Mouse (Mus musculus): ENCODE results near the gene Hoxa4.
A peak's percentile ranks its signal among the peaks of the same experiment; 100 is the strongest.

Gene Hoxa4

DNA sequence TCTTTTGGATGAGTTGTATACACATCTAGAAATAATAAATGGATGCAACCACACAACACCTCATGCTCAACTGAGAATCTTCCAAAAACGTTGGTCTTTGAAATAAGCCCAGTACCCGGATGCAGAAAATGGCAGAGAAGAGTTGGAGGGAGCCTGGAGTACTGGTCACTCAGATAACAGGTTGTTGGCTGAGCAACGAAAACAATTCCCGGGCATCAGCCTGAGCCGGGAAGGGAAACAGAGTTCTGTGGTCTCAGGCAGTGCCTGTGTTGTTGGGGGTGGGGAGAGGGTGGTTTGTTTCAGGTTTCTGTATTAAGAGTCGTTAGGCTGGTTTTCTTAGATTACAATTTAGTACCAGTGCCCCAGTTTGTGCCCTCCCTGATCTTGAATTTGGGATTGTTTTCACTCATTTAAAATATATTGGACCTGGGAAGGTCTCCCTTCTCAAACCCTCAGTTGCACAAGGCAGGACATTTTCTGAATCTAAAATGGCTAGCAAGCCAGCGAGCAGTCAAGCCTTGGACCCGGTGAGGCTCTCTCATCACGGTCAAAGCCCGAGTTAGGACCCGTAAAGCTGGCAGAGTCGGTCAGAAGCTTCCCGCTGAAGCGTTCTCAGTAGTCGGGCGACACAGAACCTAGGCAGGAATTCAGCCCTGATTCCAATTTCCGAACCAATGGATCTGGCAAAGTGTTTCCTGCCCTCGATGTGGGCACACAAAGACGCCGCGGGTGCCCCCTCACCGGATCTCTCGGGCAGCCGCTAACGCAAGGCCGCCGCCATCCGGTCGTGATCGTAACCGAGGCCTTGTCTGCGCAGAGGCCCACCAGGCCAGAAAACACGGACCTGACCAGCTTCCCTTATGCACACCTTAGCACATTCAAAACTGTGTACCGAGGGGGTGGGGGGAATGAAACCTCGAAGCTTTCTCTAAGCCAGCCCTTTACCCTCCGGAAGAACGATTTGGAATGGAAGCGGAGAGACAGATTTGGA, 37.2 kb upstream of the Hoxa4 start:
- peak; percentile 41 for DNase-seq (ENCODE audit: low read depth, low spot score)

DNA sequence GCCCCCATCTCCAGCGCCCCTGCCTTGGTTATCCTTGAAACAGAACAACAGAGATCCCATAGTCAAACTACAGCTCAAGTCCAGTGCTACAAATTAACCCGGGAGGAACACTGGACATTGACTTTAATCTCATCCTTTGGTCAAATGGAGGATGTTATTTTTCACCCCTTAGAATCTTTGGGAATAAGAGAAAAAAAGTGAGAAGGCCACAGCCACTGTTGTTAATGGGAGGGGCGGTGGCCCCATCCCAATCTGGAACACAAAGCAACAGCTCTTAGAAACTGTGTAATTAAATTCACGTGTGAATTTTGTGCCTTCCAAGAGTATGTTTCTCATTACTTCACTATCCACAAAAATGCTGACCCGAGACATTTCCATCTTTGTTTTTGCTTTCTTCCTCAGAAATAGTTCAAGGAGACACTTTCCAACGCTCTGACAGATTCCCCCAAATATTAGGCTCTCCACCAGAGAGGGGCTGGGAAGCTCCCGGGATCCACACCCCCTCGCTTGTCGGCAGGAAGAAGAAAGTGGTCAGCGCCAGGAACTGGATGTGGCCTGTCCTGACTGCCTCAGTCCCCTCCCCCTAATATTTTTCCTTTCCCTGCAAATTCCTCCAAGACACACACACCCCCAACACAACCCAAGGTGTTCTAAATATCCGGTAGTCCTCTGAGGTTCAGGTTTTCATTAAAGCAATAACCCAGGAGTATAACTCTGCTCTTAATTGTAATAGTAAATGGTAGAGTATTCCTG, 36.1 kb upstream of the Hoxa4 start:
- no peak for DNase-seq (ENCODE audit: low read depth, low spot score)

DNA sequence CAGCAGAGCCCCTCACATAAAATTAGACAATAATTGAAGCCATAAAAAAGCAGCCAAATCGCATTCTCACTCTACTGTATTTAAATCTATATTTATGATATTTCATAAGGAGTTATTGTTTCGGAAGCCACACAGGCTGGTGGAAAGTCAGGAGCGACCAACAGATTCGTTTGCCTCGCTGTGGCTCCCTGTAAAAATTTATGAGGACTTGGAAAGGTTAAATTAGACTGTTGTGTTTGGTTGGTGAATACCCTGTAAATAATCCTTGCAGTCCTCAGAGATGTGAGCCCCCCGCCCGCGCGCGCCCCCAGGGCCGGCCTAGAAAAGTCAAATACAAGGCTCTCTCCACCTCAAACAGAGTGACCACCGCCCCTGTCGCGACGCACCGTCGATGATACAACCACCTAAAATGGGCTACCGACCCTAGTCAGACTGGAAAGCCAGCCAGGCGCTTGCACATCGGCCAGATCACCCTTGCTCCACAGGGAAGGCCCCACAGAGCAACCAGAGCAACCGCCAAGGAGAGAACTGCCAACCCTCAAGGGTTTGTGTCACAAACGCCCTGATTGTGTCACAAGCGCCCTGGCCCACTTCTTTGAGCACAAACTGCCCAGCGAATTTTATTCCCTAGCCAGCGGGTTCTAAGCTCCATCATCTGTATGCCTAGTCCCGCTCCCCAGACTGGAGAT, 35.2 kb upstream of the Hoxa4 start:
- no peak for DNase-seq (ENCODE audit: low read depth, low spot score)

DNA sequence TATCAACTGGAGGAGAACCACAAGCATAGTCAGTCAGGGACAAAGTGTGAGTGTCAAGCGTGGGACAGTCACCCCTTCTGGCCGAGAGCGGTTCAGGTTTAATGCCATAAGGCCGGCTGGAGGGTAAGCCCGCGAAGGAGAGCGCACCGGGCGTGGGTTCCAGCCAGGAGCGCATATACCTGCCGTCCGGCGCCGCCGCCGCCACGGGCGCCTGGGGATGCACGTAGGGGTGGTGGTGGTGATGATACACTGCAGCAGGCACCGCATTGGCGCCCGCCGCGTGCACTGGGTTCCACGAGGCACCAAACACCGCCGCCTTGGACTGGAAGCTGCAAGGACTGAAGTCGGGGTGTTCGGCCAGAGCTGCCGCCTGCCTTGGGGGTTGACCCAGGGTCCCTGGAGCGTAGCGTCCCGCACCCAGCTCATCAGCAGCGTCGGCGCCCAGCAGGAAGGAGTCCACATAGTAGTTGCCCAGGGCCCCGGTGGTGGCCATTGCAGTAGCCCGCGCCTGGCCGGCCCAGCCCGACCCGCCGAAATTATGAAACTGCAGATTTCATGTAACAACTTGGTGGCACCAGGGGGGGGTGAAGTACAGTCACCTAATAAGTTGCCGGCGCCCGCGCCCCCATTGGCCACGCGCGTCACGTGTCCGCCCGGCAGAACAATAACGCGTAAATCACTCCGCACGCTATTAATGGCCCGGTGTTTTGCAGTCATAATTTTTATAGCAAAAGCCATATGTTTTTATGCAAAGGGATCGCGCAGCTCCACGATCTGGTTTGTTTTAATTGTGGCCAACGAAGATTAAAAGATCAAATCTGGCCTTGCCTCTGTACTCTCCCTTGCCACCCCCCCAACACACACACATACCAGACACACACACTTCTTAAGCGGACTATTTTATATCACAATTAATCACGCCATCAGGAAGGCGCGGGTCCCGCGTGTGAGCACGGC, 34.3 kb upstream of the Hoxa4 start:
- peak; percentile 59 for DNase-seq (ENCODE audit: low read depth, low spot score)

DNA sequence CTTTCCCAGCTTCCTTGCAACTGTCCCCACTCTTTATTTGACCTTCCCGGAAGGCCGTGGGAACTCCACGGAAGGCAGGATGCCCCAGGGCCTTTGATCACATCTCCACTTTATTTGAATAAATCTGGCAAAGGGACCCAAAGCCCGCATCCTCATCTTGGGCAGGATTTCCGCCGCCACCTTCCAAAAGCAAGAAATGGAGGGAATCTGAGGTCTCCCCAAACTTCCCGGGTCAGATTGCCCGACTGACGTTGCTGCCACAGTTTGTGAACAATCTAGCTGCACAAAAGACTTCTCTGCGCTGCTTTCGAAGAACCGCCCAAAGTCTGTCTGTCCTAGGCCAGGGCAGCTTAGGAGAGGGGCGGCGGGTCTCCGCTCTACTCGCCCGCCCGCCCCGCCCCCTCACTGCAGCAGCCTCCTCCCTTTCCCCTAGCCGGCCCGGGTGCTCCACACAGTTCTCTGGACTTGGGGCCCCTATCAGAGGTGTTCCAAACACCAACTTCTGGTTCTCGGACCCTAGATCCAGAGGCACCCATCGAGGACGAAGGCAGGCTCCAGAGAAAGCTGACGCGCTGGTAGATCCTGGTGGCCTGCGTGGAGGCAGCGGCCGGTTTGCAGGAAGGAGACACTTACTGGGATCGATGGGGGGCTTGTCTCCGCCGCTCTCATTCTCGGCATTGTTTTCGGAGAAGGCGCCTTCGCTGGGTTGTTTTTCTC, 33.5 kb upstream of the Hoxa4 start:
- no peak for DNase-seq (ENCODE audit: low read depth, low spot score)

DNA sequence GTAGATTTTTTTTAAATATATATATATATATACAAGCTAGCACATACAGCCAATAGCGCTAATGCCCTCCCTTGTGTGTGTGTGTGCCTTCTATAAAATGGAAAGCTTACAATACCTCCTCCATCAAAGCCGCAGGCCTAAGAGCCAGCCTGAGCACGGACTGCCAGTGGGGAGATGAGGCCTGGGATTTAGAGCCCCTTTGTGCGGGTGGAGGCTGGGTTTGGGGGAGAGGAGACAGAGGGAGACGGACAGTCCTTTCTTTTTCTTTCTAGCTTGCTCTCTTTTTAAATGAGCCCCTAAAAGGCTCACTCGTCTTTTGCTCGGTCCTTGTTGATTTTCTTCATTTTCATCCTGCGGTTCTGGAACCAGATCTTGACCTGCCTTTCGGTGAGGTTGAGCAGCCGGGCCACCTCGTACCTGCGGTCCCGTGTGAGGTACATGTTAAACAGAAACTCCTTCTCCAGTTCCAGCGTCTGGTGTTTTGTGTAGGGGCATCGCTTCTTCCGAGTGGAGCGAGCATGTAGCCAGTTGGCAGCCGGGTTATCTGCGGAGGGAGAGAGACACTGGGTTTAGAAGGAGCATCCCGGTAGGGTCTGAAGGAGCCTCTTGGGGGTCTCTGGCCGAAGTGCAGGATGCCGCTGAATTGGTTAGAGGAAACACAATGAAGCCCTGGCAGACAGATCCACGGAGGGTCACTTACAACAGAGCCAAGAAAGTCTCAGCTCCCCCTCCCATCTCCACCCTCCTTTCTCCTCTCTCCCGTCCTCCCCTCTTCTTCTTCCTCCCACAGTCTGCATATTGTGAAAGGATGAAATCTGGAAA, 32.6 kb upstream of the Hoxa4 start:
- DNase-seq (ENCODE audit: low read depth, low spot score) = no peak

DNA sequence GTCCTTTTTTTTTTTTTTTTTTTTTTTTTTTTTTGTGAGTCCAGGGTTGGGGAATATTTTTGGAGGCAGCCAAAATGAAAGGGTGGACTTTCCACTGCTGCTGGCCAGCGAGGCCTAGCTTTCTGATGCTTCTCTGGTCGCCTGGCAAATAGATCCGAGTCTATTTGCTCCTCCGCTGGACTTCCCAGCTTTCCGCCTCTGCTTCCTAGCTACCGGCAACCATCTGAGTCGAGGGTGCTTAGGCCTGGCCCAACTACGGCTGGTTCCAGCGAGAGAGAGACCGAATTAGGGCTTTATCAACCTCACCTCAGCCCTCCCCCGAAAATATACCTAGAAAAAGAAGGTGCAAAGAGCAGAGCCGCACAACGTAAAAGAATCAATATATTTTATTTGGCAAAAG, 31.2 kb upstream of the Hoxa4 start:
- no peak for DNase-seq (ENCODE audit: low read depth, low spot score)

DNA sequence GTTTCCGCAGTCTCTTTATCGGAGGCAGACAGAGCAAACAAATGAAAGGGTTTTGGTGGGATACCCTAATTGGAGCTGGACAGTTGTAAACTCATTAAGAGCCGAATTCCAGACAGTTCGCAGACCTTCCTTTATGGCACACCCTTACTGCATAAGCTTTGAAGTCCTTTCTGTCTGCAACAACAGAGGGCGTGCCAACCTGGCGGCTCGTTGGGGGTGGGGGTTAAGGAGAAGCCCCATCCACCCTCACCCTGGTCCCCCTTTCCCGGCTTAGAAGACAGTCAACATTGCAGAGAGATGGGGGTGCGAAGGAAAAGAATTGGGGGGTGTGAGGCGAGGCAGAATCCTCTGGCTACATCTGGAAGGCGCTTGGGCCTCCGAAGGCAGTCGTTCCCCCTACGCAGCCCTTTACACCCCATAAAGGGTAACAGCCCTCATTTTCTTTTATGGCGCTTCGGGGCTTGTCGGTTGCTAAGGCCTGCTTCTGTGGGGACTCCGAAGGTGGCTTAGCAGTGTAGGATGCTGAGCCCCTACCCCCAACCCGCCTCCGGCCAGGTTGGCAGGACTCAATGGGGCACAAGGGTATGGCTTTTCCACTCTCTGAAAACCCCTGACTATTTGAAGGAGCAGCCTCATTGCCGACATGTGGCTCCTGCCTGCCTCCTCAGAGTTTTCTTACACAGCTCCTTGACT, 30.6 kb upstream of the Hoxa4 start:
- no peak for DNase-seq (ENCODE audit: low read depth, low spot score)

DNA sequence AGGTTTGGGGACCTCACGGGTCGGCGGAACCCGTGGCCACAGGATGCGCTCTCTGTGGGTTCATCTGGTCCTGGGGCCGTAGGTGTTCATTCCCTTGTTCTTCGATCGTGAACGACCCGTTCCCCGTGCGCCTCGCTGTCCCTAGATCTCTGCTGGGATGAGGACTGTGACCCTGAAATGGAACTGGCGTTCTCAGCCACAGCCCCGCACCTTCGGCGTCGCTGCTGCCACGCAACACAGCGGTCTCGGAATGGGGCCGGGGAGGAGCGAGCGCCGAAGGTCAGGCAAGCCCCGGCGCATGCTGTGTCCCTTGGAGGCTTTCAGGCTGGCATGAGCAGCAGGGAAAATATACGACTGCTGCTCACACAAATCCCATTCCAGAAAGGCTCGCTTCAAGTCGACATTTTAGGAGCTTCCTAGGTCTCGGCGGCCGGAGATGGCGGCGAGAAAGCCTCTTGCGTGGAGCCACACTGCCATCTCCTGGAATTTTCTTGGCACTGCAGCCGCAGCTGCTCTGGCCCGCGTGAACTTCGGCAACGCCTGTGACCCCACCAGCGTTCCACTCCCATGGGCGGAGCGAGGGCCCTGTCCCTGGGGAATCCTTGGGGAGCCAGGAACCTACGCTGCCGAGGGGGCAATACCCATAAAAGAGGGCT, 29.9 kb upstream of the Hoxa4 start, which contains the start of gene Hoxa7:
TSS of gene Hoxa7 (minus strand) at position 518 of the 656 bp plus-strand sequence.
- DNase-seq (ENCODE audit: low read depth, low spot score) = peak; percentile 92

DNA sequence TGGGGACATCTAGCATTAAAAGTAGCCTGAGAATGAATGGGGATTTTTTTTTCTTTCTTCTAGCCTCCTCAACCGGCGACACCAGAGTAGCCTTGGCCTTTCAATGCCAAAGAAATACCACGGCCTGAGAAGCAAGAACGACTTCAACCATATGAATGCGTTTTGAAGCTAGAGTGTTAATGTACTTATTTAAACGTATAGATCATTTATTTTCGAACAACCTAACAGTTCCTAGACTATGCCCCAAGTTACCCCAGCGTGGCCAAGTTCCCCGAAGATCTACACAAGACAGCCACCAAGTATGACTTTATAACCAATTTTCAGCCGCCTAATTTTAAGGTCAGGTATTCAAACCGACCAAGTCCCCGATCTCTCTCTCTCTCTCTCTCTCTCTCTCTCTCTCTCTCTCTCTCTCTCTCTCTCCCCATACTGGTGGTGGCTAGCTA, 29.3 kb upstream of the Hoxa4 start:
- no peak for DNase-seq (ENCODE audit: low read depth, low spot score)

DNA sequence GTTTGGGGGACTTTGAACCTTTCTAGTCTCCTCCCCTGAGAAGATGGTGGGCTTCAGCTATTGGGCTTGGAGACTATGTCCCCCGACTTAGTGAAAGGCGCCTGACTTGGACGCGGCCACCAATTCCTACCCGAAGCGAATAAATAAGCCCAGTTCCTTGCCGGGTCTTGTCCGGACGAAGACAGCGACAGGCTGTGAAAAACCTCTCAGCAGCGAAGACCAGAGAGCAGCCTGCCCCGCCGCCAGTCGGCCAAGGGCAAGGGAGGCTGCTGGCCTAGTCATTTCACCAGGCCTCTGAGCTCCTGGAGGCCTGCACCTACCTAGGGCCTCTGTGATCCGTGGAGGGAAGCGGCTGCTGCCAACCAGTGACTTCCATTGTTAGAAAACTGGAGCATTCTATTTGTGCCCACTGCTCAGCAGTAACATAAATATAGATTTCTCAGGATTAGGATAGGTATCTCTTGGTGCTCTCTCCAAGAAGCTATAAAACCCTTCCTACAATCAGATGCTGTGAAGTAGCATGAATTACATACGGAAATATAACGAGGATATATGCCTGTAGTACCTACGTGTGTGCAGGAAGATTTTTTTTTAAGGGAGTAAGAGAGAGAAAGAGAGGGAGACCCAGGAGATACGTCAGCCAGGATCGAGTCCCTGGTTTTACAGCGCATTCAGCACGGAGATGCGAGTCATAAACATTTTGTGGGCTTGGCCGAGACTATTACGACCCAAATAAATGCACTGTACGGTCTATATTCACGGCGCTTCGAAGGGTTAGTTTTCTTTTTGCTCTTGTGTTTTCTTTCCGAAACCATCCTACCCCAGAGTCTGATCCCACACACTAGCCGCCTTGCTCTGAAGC, 28.7 kb upstream of the Hoxa4 start:
- no peak for DNase-seq (ENCODE audit: low read depth, low spot score)

DNA sequence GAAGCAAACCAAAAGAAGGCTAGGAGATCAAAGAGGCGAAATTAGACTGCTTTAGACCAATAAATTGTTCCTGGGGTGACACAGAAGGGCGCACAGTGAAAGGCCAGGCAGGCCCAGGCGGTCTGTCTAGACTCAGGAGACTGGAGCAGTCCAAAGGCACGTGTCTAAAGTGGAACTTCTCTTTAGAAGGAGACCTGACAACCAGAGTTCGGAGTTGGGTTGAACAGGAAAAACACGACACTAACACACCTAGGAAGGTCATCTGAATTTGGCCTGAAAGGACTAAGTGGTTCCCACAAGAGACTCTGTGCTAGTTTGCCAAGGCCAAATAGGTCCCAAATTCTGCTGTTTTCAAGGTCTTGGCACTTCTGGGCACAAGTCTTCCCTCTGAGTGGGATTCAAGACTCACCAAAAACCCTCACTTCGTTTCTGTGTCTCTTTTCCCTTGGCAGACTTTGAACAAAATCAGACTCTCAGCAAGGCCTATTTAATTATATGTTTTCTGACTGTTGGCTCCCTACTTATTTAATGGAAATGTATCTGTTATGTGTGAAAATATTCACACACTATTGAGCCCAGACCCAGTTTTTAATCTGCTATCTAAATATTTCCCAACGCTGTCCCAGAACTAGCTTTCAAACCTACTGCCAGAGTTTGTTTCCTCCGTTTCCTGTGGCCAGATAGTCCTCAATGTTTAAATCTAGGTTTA, 27.8 kb upstream of the Hoxa4 start:
- no peak for DNase-seq (ENCODE audit: low read depth, low spot score)

DNA sequence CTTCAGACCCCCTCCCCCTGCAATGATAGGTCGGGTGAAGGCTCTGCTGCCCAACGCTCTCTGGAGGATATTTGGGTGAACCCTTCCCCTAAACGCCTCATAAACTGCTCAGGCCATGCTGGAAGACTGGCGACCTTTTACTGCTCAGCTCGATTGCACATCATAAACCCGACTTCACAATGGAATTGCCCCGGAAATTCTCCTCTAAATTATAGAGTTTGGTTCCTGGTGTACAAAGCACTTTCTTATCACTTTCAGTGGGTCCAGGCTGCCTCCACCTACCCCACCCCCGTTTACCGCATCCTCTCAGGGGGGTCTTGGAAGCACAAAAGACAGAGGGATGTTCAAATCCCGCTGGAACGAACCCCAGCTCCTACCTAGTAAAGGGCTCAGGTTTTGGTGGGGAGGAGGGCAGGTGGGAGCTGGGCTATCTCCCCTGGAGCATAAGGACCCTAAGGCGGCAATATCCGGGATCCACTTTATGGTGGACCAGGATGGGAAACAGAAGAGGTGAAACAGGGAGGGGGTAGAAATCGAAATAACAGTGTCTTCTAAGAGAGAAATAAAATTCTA, 27.2 kb upstream of the Hoxa4 start:
- no peak for DNase-seq (ENCODE audit: low read depth, low spot score)

DNA sequence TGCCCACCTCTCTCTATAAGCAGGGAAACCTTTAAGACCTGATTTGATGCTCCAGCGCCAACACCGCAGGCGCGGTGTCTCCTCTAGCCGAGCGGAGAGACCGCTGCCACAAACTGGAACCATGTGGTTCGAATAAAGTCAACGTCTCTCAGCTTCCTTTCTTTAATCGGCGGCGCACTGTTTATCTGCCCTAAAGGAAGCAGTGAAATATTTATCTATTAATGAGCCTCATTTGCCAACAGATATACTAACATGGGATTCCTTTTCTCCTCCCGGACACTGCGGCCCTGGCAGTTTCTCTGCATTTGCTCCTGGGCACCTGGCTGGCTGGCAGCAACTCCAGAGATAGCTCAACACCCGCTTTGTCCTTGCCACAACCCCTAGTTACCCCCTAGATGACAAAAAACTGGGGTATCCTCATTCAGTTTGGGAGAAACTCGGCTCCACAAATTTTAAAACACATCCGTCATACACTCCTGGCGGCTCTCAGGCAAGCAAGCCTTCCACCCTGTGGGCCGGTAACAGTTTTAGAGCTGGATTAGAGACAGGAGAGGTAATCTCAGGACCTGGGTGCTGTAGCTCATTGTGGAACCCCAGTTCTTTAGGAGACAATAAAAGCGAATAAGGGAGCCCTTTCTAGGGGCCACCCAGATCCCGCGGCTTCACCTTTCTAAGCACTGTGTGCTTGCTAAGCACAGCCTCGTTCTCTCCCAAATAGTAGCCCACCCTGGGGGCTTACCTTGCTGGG, 26.5 kb upstream of the Hoxa4 start:
- peak; percentile 33 for DNase-seq (ENCODE audit: low read depth, low spot score)

DNA sequence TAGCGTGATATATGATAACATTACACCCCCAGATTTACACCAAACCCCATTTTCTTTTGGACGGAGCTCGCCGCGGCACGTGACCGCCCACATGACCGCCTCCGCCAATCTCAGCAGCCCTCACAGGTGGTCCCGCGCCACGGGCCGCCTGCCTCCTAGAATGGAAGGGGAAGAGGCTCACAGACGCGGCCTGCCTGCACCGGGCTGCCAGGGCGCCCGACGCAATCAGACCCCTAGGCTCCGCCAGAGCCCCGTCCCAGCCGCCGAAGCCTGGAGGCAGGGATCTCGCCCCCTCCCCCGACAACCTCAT, 25.9 kb upstream of the Hoxa4 start:
- peak; percentile 69 for DNase-seq (ENCODE audit: low read depth, low spot score)
